Mouse (Mus musculus) brain, embryonic 14.5 days (tissue): ENCODE data around the gene Kazn.

Experiments used
- CTCF ChIP-seq: fragments of 200-500 bp; IDR thresholded peaks from 2 replicates; pipeline ENCODE4 v1.5.1; 2012; ENCODE audit warnings: inconsistent platforms, mild to moderate bottlenecking, moderate library complexity, borderline replicate concordance; ENCODE audit not compliant: insufficient read depth, insufficient read length; ENCODE audit errors: extremely low read depth
- POLR2A ChIP-seq: fragments of 200-500 bp; IDR thresholded peaks from 2 replicates; pipeline ENCODE4 v1.6.1; 2012; ENCODE audit warnings: mild to moderate bottlenecking, inconsistent platforms, borderline replicate concordance; ENCODE audit not compliant: poor library complexity, insufficient read depth, insufficient read length, severe bottlenecking; ENCODE audit errors: extremely low read depth

DNA sequence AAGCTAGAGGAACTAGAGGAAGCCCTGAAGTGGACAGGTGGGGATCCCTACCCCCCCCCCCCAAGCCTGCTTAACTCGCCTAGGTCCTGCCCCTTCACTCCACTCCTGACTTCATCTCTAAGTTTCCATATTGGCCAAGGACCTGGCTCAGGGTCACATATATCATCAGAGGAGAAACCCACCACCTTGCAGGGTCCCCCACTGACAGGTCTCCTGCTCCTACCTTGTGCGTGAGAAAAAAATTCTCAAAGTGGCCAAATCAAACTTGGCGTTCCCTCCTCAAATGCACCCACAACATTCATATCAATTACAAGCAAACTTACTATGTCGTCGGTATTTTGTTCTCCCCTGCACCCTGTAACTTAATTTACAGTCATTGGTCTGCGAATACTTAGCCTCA lies 156.0 kb downstream of the Kazn start:
- no peak for TF ChIP-seq POLR2A
- no peak for TF ChIP-seq CTCF
